Mouse (Mus musculus): Measurements from ENCODE around the gene Fcgr4.

DNA sequence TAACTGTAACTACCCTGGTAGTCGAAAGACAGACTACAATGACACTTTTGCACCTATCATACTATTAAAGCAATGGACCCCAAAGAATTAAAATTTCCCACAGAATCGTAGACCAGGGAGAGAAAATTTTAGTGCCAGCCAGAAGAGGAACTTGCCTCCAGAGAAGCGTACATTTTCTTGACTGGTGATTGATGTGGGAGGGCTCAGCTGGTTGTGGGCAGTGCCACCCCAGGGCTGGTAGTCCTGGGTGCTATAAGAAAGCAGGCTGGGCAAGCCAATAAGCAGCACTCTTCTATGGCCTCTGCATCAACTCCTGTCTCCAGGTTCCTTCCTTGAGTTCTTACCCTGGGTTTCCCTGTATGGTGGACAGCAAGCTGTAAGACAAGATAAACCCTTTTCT, 33.6 kb upstream of the Fcgr4 start:
- TF ChIP-seq POLR2A (IDR thresholded peaks at IDR 0.05; ENCODE audit: borderline replicate concordance, control insufficient read depth, low read depth, low read length) (no peak), CTCF (IDR thresholded peaks at IDR 0.05; ENCODE audit: control insufficient read depth, insufficient read depth, low read length) (no peak)

Data from bone marrow, adult 2 months (tissue).